Mouse (Mus musculus) limb, embryonic 14.5 days (tissue): ENCODE measurements at regions not wholly inside any gene's neighbourhood (a gene's known extent, or its start where the extent isn't known, plus 50 kb on each side); places are given as distances from the start of the nearest gene placed in this dataset.

Experiments used
- ATAC-seq: fragments of 200-750 bp; cut with Nextera tagmentation; 2 replicates; pipeline ENCODE4 v1.8.0; 2017; ENCODE audit warnings: low read depth, moderate number of reproducible peaks, moderate TSS enrichment; ENCODE audit not compliant: low FRiP score
- DNase-seq: peaks from one replicate; pipeline ENCODE4 v3.0.0-alpha.2; 2015; ENCODE audit warnings: low spot score
- H3K27ac ChIP-seq: fragments of 300-500 bp; sonication (generic); replicated peaks from 2 replicates; pipeline ENCODE4 v1.5.1; 2014; ENCODE audit warnings: low read depth, mild to moderate bottlenecking, low read length, moderate library complexity, mixed read lengths
- H3K27me3 ChIP-seq: fragments of 300-500 bp; sonication (generic); 2 replicates; pipeline ENCODE4 v1.6.1; 2014; ENCODE audit warnings: low read length, mixed read lengths; ENCODE audit not compliant: control insufficient read depth, insufficient read depth
- H3K36me3 ChIP-seq: fragments of 300-500 bp; sonication (generic); 2 replicates; pipeline ENCODE4 v1.6.1; 2014; ENCODE audit warnings: mild to moderate bottlenecking, low read length, moderate library complexity, mixed read lengths; ENCODE audit not compliant: control insufficient read depth, insufficient read depth
- H3K4me1 ChIP-seq: fragments of 300-500 bp; sonication (generic); 2 replicates; pipeline ENCODE4 v1.6.1; 2014; ENCODE audit warnings: antibody characterized with exemption, low read length, mixed read lengths; ENCODE audit not compliant: control insufficient read depth, insufficient read depth
- H3K4me2 ChIP-seq: fragments of 300-500 bp; sonication (generic); replicated peaks from 2 replicates; pipeline ENCODE4 v1.6.1; 2014; ENCODE audit warnings: low read depth, mild to moderate bottlenecking, low read length, moderate library complexity; ENCODE audit not compliant: severe bottlenecking
- H3K4me3 ChIP-seq: fragments of 300-500 bp; sonication (generic); replicated peaks from 2 replicates; pipeline ENCODE4 v1.5.1; 2014; ENCODE audit warnings: low read length
- H3K9ac ChIP-seq: fragments of 300-500 bp; sonication (generic); 2 replicates; pipeline ENCODE4 v1.6.1; 2014; ENCODE audit warnings: mild to moderate bottlenecking, low read depth, low read length, moderate library complexity; ENCODE audit not compliant: severe bottlenecking
- H3K9me3 ChIP-seq: fragments of 300-500 bp; sonication (generic); 2 replicates; pipeline ENCODE4 v1.6.1; 2016; ENCODE audit warnings: low read length; ENCODE audit not compliant: control insufficient read depth
- POLR2A ChIP-seq: fragments of 200-500 bp; IDR thresholded peaks from 2 replicates; pipeline ENCODE4 v1.8.0; 2012; ENCODE audit warnings: inconsistent platforms, mild to moderate bottlenecking, moderate library complexity, borderline replicate concordance; ENCODE audit not compliant: insufficient read depth, insufficient read length; ENCODE audit errors: extremely low read depth
- WGBS: fragments of 180-500 bp; shearing (Covaris S2); extraction: QIAGEN DNeasy Blood & Tissue Kit; methylation state at CpG from one replicate; pipeline ENCODE4 v1.1.7; 2014; 5-methylcytosine and 5-hydroxymethylcytosine counted together

- H3K27ac ChIP-seq: no peak overlapping the region
- H3K4me3 ChIP-seq: no peak overlapping the region
- H3K4me1 ChIP-seq: no peaks in the 10 kb centered on the region
- no peaks in the 10 kb centered on the region for H3K27me3 ChIP-seq
- H3K9ac ChIP-seq: no peak overlapping the region
- ATAC-seq (no peak), DNase-seq (no peak)
- no peaks in the 10 kb centered on the region for H3K9me3 ChIP-seq
- no peak for TF ChIP-seq POLR2A
- no peak overlapping the region for H3K4me2 ChIP-seq
- no peaks in the 10 kb centered on the region for H3K36me3 ChIP-seq
Observed at GRCm38 (mm10) chr11:7862547-7862946, 648.8 kb upstream of the Igfbp3 start.

GRCm38 (mm10) chr11:7852612-7853011 is 638.9 kb upstream of the Igfbp3 start:
- TF ChIP-seq POLR2A: no peak
- H3K27me3 ChIP-seq: no peaks in the 10 kb centered on the region
- DNase-seq (no peak), ATAC-seq (peak; percentile 57)
- H3K27ac ChIP-seq: no peak overlapping the region
- no peaks in the 10 kb centered on the region for H3K4me1 ChIP-seq
- H3K4me2 ChIP-seq: no peak overlapping the region
- 77% methylated on average over 2 of the region's 2 CpGs for WGBS
- H3K4me3 ChIP-seq: no peak overlapping the region
- H3K9ac ChIP-seq: no peak overlapping the region
- no peaks in the 10 kb centered on the region for H3K9me3 ChIP-seq
- no peaks in the 10 kb centered on the region for H3K36me3 ChIP-seq

GRCm38 (mm10) chr11:7838311-7839237 is 624.9 kb upstream of the Igfbp3 start:
- no peak for DNase-seq
- H3K9me3 ChIP-seq: no peaks in the 10 kb centered on the region
- no peak for ATAC-seq
- no peak overlapping the region for H3K4me3 ChIP-seq
- no peak overlapping the region for H3K27ac ChIP-seq
- WGBS: 64% methylated on average over 8 of the region's 8 CpGs
- no peaks in the 10 kb centered on the region for H3K4me1 ChIP-seq
- TF ChIP-seq POLR2A: no peak
- H3K36me3 ChIP-seq: no peaks in the 10 kb centered on the region
- H3K9ac ChIP-seq: no peak overlapping the region
- no peak overlapping the region for H3K4me2 ChIP-seq
- no peaks in the 10 kb centered on the region for H3K27me3 ChIP-seq

- no peak overlapping the region for H3K27ac ChIP-seq
- TF ChIP-seq POLR2A: no peak
- DNase-seq (no peak), ATAC-seq (no peak)
- H3K9me3 ChIP-seq: no peaks in the 10 kb centered on the region
- WGBS: 80% methylated on average over 5 of the region's 5 CpGs
- no peaks in the 10 kb centered on the region for H3K36me3 ChIP-seq
- H3K4me3 ChIP-seq: no peak overlapping the region
- no peaks in the 10 kb centered on the region for H3K4me1 ChIP-seq
- H3K4me2 ChIP-seq: no peak overlapping the region
- no peak overlapping the region for H3K9ac ChIP-seq
- H3K27me3 ChIP-seq: no peaks in the 10 kb centered on the region
Observed at GRCm38 (mm10) chr11:7837486-7837885, 623.8 kb upstream of the Igfbp3 start.

GRCm38 (mm10) chr11:7834151-7834550 is 620.4 kb upstream of the Igfbp3 start:
- Histone ChIP-seq H3K9me3 (no peaks in the 10 kb centered on the region), H3K4me2 (no peak overlapping the region), H3K4me3 (no peak overlapping the region), H3K27me3 (no peaks in the 10 kb centered on the region), H3K4me1 (no peaks in the 10 kb centered on the region), H3K36me3 (no peaks in the 10 kb centered on the region), H3K9ac (no peak overlapping the region), H3K27ac (no peak overlapping the region)
- DNase-seq (no peak), ATAC-seq (no peak)
- WGBS: 10% methylated on average over 2 of the region's 2 CpGs
- TF ChIP-seq POLR2A: no peak
